Mouse (Mus musculus) gastrocnemius, postnatal 4 days (tissue): ENCODE results near the gene Rps8. TPM values are rescaled to one million over a fixed set of nuclear protein-coding genes. Genes with fewer than 3 reads are reported as not detected.
A peak's percentile ranks its signal among the peaks of the same experiment; 100 is the strongest.
"Not testable (repeated sequence)": the region's sequence is repeated elsewhere in the genome, so short reads cannot be mapped to it uniquely, and the experiment has no call there.

Experiments
- DNase-seq, 2 experiments: peaks; one replicate each; pipeline ENCODE4 v3.0.0; 2021 to 2022; ENCODE audit warnings: low spot score in 2 of 2, mixed read lengths in 2 of 2
- long read RNA-seq, 2 experiments: library from polyadenylated mRNA; stranded (forward); transcript quantifications; one replicate each; pipeline ENCODE4 v2.0.0; 2021
- total RNA-seq, 2 experiments: library from RNA; stranded (reverse); gene quantifications; 2 replicates each; pipeline ENCODE4 v1.2.3; 2021

Rps8 gene
- 1,000 to 10,000 TPM; 1,262 to 1,321 TPM for total RNA-seq
- long read RNA-seq, experiment 1, transcript Rps8-201 (6 exons, 860 nt) = major isoform, 186 of 193 reads
- long read RNA-seq, experiment 1, partial matches to known transcripts = 5 of 193 reads
- long read RNA-seq, experiment 1, other reads (novel, unspliced or antisense) = 2 of 193 reads
- long read RNA-seq, experiment 2, transcript Rps8-201 (6 exons, 860 nt) = major isoform, 176 of 189 reads
- long read RNA-seq, experiment 2, partial matches to known transcripts = 6 of 189 reads
- long read RNA-seq, experiment 2, other reads (novel, unspliced or antisense) = 3 of 189 reads

- DNase-seq = peak; percentile 68 to 82
These were observed at the start of gene Rps8 for GRCm38 (mm10) chr4:117155792-117156355. Gene Rps8 (minus strand): TSS chr4:117156243.

GRCm38 (mm10) chr4:117202992-117203354, 46.9 kb upstream of the Rps8 start:
- DNase-seq = no peak

DNA sequence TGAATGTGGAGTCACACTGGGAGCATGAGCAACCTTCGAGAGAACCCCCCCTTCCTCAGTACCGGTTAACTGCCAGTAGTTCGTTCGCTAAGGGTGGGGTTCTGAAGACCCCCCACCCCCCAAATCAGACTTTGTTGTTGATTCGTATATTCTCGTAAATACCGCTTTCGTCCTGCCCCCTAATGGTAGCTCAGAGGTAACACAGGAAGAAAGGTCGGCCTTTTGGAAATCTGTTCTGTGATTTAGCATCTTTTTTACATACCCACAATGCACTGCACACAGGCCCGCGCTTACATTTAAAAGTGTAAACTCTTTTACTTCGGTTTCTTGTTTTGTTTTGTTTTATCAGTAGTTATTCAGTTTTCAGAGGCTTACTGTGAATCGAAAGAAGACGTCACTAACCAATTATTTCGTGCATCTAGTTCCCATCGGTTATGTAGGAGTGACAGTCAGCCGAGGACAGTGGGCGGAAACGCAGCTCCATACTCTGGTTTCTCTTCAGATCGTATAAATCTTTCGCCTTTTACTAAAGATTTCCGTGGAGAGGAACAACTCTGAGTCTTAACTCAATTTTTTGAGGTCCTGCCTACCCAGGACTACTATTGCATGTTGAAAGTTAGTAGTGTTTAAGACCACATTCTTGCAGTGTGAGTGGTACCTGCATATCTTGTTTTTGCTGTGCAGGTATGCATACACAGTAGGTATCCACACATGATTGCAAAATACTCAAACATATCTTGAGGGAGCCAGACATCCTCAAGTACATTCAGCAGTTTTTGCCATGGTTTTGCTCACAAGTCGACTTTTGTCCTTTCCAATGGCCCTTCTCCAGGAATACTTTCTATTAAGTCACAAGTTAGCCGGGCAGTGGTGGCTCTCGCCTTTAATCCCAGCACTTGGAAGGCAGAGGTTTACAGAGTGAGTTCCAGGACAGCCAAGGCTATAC, 46.3 kb upstream of the Rps8 start:
- DNase-seq = peak in 1 of 2 experiments; percentile 37

DNA sequence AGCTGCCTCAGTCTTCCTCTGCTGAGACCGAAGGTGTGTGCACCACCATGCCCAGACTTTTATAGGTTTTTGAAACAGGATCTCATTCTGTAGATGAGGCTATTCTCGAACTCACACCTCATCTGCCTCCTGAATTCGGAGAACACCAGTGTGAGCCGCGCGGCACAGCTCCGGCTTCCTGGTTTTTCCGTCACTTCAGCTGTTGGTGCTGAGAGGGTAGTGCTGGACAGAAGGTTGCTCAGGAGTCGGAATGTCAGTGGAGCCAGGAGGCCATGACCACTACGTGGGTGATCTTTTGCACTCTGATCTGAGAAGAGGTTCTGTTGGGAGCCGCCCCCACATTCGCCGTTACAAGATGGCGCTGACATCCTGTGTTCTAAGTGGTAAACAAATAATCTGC, 35.8 kb upstream of the Rps8 start:
- DNase-seq = no peak

DNA sequence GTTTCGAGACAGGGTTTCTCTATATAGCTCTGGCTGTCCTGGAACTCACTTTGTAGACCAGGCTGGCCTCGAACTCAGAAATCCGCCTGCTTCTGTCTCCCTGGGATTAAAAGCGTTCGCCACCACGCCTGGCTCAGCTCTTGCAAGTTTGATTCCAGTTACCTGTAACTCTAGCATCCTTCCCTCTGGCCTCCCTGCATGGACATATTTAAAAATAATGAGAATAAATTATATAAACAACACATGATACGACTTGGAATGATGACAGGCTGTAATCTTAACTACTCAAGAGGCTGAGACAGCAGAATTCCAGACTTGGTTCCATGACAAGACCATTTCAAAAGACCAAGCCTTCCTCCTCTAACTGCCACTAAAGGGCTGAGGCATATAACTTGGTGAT, 34.6 kb upstream of the Rps8 start:
- no peak for DNase-seq

- DNase-seq = peak in 1 of 2 experiments; percentile 24
These were observed 34.0 kb upstream of the Rps8 start for GRCm38 (mm10) chr4:117189856-117190543.

- peak; percentile 51 to 87 for DNase-seq
These were observed 33.4 kb upstream of the Rps8 start for GRCm38 (mm10) chr4:117189382-117189855.

GRCm38 (mm10) chr4:117188969-117189368, 32.9 kb upstream of the Rps8 start:
- no peak for DNase-seq

DNA sequence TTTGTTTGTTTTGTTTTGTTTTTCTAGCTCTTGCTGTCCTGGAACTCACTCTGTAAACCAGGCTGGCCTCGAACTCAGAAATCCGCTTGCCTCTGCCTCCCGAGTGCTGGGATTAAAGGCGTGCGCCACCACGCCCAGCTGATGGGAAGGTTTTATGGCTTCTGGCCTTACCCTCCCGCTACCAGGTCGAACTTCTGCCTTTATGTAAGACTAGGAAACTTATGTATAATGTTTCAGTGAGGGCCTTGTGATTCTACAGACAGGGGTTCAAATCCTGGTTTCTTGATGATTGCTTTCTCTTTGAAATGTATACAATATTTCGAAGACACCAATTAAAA, 26.7 kb upstream of the Rps8 start:
- not testable (repeated sequence) for DNase-seq

GRCm38 (mm10) chr4:117181863-117182758, 26.1 kb upstream of the Rps8 start, which contains the start of gene Kif2c:
Gene Kif2c (minus strand): TSS chr4:117182639.
- peak; percentile 78 to 89 for DNase-seq

GRCm38 (mm10) chr4:117169936-117170335, 13.9 kb upstream of the Rps8 start:
- DNase-seq = no peak

GRCm38 (mm10) chr4:117161183-117161582, 5.1 kb upstream of the Rps8 start:
- no peak for DNase-seq

GRCm38 (mm10) chr4:117159666-117160065, 3.6 kb upstream of the Rps8 start:
- no peak for DNase-seq

DNA sequence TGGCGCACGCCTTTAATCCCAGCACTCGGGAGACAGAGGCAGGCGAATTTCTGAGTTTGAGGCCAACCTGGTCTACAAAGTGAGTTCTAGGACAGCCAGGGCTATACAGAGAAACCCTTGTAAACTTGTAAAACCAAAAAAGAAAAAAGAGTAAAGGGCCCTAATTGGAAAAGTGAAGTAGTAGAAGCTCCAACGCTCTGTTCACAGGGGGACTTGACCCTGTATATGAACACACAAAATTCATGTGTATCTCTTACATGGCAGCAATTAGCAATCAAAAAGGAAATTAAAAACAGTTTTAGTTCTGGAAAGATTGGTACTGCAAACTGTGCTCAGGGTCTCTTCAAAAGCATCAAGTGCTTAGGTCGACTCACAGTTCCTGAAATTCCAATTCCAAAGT, 329 bp upstream of the Rps8 start:
- no peak for DNase-seq

DNA sequence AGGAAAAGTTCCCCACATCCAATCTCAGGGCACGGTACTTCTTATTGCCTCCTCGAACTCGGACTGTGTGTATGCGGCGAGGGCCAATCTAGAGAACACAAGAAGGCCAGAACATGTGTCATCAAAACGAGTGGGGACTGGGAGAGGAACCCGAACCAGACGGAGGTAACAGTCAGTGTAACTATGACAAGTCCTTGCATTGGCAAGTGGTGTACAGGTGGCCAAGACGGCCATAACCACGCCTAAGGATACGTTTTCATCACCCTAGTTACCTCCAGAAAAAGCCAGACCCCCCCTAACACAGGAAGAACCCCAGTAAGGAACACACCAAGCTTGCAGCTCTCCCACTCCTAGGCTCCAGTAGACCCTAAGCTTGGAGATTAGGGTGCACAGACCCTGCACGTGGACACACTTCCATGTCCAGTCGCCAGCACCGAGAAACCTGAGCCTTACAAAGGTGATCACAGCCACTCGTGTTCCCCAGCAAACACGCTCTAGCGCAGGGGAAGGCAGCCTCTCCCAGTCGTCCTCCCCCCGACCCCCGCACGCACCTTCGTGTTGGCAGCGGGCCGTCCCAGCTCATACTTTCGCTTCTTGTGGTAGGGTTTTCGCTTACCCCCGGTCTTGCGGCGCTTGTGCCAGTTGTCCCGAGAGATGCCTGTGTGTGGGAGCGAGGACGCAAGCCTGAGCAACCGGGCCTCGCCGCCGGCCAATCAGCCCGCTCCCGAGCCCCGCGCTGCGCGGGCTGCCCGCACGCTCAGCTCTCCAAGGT, 837 bp downstream of the Rps8 start:
- peak in 1 of 2 experiments; percentile 28 for DNase-seq

- no peak for DNase-seq
These were observed 3.3 kb downstream of the Rps8 start for GRCm38 (mm10) chr4:117152714-117153113.

DNA sequence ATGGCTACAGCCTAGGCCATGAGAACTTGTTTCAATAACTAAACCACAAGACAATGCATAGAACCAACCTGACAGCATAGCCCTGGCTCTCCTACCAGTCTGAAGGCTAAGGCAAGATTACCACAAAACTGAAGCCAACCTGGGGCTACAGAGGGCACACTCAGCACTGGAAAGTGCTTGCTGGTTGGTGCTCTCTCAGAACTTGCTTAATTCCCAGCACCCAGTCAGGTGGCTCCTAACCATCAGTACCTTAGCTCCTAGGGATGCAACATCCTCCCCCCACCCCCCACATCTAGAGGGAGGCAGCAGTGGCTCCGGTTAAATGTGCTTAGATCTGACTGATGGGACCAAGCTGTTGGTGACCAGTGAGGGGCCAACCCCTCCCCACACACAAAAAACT, 4.6 kb downstream of the Rps8 start:
- no peak for DNase-seq

DNA sequence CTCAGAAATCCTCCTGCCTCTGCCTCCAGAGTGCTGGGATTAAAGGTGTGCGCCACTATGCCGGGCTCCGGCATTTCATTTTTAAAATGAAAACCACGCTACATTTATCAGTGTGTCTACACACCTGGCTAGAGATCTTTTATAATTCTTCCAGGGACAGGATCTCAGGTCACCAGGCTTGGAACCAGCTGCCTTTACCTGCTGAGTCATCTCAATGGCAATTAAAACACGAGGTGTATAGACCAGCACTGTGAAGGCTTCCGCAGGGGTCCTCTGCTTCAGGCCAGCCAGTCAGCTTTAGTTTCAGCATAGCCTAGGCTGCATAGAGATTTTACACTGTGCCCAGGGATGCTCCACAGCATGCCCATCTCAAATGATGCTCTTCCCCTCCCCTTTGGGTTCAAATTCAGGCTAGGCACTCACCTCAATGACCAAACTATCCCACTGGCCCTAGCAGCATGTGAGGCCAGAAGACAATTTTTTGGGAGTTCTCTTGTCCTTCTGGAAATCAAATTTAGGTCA, 5.8 kb downstream of the Rps8 start:
- DNase-seq = no peak
